Comparison of ENCODE assay signal across 9 mouse cellular contexts in the genomic region with DNA sequence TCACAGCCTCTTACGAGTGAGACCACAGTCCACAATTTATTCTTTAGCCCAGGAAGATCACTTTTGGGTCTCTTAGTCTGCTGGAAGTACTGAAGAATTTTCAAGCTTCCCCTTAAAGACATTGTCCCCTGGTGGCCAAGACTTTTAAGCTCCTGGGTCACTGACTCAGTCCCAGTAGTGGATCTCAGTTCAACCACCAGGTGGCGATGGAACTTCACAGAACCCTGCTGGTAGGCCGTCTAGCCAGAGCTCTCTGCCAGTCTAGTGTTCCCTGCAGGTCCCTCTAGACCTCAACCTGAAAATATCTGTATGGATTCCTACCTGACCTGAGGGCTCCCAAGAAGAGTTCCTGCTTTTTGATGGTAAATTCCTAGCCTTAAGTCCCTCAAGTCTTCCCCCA. TPM values are rescaled to one million over a fixed set of nuclear protein-coding genes. Genes with fewer than 3 reads are reported as not detected.
DNase-seq lines count a peak whose midpoint lies in the region; ATAC-seq and TF ChIP-seq lines count a peak whose summit lies in the region.
"Had no signal": no experiment of that assay in that cellular context is flagged by ENCODE, and none has a peak within 500 bp of the region (broad histone marks: within the 10 kb centered on the region; RNA-seq: fewer than 3 reads in every experiment).

No protein-coding gene starts in this region.

- 10% methylated on average over 3 of the region's 3 CpGs for WGBS in hindbrain, embryonic 10.5 days
- 16% methylated on average over 3 of the region's 3 CpGs for WGBS in lung, embryonic 15.5 days

- ATAC-seq in G1E (ENCODE audit: extremely low read depth, insufficient number of reproducible peaks, low FRiP score, poor library complexity, severe bottlenecking) = peak; percentile 84
- ATAC-seq in lung, embryonic 15.5 days (ENCODE audit: borderline replicate concordance, extremely low read depth, low FRiP score, low TSS enrichment) = peak; percentile 52; the same call in 1 of the 2 replicates

- H3K4me2 ChIP-seq in lung, embryonic 15.5 days = no peak overlapping the region
- H3K4me2 ChIP-seq: heart, embryonic 13.5 days had no signal

- H3K27ac ChIP-seq in hindbrain, embryonic 10.5 days = no peak overlapping the region
- no peak overlapping the region for H3K27ac ChIP-seq in lung, embryonic 15.5 days
- H3K27ac ChIP-seq: heart, embryonic 13.5 days had no signal

- H3K9ac ChIP-seq in lung, embryonic 15.5 days = no peak overlapping the region
- H3K9ac ChIP-seq: heart, embryonic 13.5 days had no signal

- H3K27me3 ChIP-seq in G1E (ENCODE audit: insufficient read depth, low read length) = peaks cover 36% of the 10 kb centered on the region
- peaks cover 16% of the 10 kb centered on the region for H3K27me3 ChIP-seq in hindbrain, embryonic 10.5 days (ENCODE audit: insufficient read depth, poor library complexity, severe bottlenecking)
- H3K27me3 ChIP-seq in lung, embryonic 15.5 days = no peaks in the 10 kb centered on the region

- no peaks in the 10 kb centered on the region for H3K9me3 ChIP-seq in G1E (replicated peaks)
- no peaks in the 10 kb centered on the region for H3K9me3 ChIP-seq in hindbrain, embryonic 10.5 days
- H3K9me3 ChIP-seq in lung, embryonic 15.5 days = no peaks in the 10 kb centered on the region
- H3K9me3 ChIP-seq: heart, embryonic 13.5 days had no signal

- TF ChIP-seq CTCF in G1E (IDR thresholded peaks at IDR 0.05; ENCODE audit: low read depth, low read length) = peak; percentile 67

- H3K4me3 ChIP-seq in G1E (ENCODE audit: low read depth, low read length) = no peak overlapping the region
- H3K4me3 ChIP-seq in hindbrain, embryonic 10.5 days = no peak overlapping the region
- no peak overlapping the region for H3K4me3 ChIP-seq in lung, embryonic 15.5 days
- H3K4me3 ChIP-seq: heart, embryonic 13.5 days had no signal

- peaks cover 8% of the 10 kb centered on the region for H3K4me1 ChIP-seq in G1E (ENCODE audit: insufficient read depth, low read depth, low read length)
- H3K4me1 ChIP-seq in hindbrain, embryonic 10.5 days (replicated peaks) = peaks cover 20% of the 10 kb centered on the region
- H3K4me1 ChIP-seq in lung, embryonic 15.5 days = no peaks in the 10 kb centered on the region
- H3K4me1 ChIP-seq: heart, embryonic 13.5 days had no signal

- DNase-seq in G1E (ENCODE audit: low spot score) = peak; percentile 79
- DNase-seq in cerebellum, adult 11-12 months = peak; percentile 85
- DNase-seq in forelimb bud, embryonic 11.5 days (ENCODE audit: low read depth, low spot score) = peak; percentile 93
- DNase-seq in hindbrain, embryonic 10.5 days (ENCODE audit: low spot score) = peak; percentile 88
- DNase-seq in layer of hippocampus, adult 9-10 months (ENCODE audit: low spot score) = peak; percentile 87
- peak; percentile 80 for DNase-seq in retina, adult 2 months (ENCODE audit: low read depth, low spot score)
- DNase-seq in thymus, postnatal 25 days = peak; percentile 71

- no peaks in the 10 kb centered on the region for H3K36me3 ChIP-seq in G1E (replicated peaks)
- peaks cover 24% of the 10 kb centered on the region for H3K36me3 ChIP-seq in hindbrain, embryonic 10.5 days
- no peaks in the 10 kb centered on the region for H3K36me3 ChIP-seq in lung, embryonic 15.5 days
- H3K36me3 ChIP-seq: heart, embryonic 13.5 days had no signal

RNA-seq across cellular contexts. Expression of gene Lmo1, which starts 35.6 kb away (rescaled TPM):
- not detected in 2 replicates for total RNA-seq in G1E (2014; fragmentation: Nextera tagmentation)
- total RNA-seq in G1E (2017) = 0.12 TPM in 1 of 2 replicates, not detected in the other
- not detected in 2 replicates for polyA plus RNA-seq in G1E (2012)
- polyA plus RNA-seq in hindbrain, embryonic 10.5 days (2016; fragmentation: Nextera tagmentation; extraction: Ambion mirVana) = 26.1 and 37.6 TPM in 2 replicates
- 13.8 and 14.5 TPM in 2 replicates for polyA plus RNA-seq in lung, embryonic 15.5 days (2015; fragmentation: Nextera tagmentation; extraction: Ambion mirVana)

RNA-seq across cellular contexts. Expression of gene Ric3, which starts 56.3 kb away (rescaled TPM):
- total RNA-seq in G1E (2014; fragmentation: Nextera tagmentation) = 0.68 TPM in 1 of 2 replicates, not detected in the other
- total RNA-seq in G1E (2017) = 0.06 and 0.27 TPM in 2 replicates
- polyA plus RNA-seq in G1E (2012) = not detected in 2 replicates
- polyA plus RNA-seq in hindbrain, embryonic 10.5 days (2016; fragmentation: Nextera tagmentation; extraction: Ambion mirVana) = 17.3 and 17.6 TPM in 2 replicates
- 1.1 and 1.2 TPM in 2 replicates for polyA plus RNA-seq in lung, embryonic 15.5 days (2015; fragmentation: Nextera tagmentation; extraction: Ambion mirVana)

Comparison
In these comparisons a context has a peak if more than half of its experiments do, and no peak if none do; other contexts are left out.
1. RNA of gene Lmo1, which starts 35.6 kb away (polyA plus RNA-seq): 26.1 to 37.6 TPM in hindbrain, embryonic 10.5 days and 13.8 to 14.5 TPM in lung, embryonic 15.5 days; not detected in G1E; every median in the first group is over 10 times any median in the second.
2. Peak in every context shown above with its lines, with median percentiles within 50 percentile points of each other: DNase-seq.